Mouse (Mus musculus) heart, adult 8-10 months (tissue): ENCODE results near the gene Kcnk5. TPM values are rescaled to one million over a fixed set of nuclear protein-coding genes. Genes with fewer than 3 reads are reported as not detected.

ENCODE experiments used
- DNase-seq: peaks from one replicate; pipeline ENCODE4 v3.0.0; 2022; ENCODE audit warnings: low spot score
- total RNA-seq, 4 experiments: library from RNA; stranded (reverse); gene quantifications; 2 replicates each; pipeline ENCODE4 v1.2.4; 2022

Kcnk5 gene
- total RNA-seq, 4 experiments from 2014 or later: 0.52 to 1.3 (median 0.75) TPM

DNA sequence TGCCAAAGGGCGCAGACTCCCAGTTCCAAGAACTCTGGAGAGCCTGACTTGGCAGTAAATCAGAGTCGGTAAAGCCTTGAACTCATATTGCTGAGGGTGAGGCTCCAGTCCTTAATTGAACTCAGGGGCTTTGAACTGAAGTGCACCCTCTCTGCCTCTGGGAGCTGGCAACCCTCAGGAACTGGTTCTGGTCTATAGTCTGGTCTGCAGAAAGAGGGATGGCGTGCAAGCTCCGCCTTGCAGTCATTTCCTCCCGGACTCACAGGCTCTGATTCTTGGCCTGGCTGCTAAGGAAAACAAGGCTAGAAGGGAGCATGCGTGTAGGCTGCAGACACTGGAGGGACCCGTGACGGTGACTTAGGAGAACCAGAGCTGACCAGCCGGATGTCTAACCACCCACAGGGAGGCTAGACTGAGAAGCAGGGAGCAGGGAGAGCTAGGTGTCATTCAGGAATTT, 65.4 kb downstream of the Kcnk5 start:
- DNase-seq: peak; percentile 20

DNA sequence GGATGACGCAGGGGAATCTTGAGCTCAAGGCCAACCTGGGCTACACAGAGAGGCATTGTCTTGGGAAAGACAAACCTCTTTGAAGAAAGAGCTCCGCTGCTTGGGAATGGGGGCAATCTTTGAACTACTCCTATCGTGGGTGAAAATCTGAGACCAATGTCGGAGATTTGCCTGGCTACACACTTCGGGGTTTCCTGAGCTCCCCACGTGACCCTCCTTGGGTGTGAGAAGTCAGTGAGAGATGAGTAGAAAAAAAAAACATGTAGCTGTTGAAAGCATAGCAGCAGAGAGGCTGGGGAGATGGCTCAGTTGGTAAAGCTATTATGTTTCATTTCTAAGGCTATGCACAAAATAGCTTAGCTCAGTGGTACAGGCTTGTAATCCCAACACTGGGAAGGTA, 66.7 kb downstream of the Kcnk5 start:
- DNase-seq: no peak

DNA sequence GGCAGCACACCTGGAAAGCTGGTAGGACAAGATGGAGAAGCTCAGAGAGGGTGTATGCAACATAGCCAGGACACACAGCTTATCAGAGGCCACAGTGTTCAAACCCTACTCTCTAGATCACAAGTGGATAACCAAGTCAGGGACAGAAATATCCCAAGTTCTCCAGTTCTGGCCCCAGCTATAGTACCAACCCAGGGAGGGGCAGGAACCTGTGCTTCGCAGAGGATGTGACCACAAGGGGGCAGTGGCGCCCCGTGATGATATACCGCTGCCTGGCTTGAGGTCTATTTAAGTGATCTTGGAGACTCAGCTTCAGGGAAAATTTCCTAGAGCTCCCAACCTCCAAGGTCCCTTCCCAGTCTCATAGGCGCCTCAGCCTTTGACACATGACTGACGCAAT, 67.6 kb downstream of the Kcnk5 start:
- peak; percentile 76 for DNase-seq

DNA sequence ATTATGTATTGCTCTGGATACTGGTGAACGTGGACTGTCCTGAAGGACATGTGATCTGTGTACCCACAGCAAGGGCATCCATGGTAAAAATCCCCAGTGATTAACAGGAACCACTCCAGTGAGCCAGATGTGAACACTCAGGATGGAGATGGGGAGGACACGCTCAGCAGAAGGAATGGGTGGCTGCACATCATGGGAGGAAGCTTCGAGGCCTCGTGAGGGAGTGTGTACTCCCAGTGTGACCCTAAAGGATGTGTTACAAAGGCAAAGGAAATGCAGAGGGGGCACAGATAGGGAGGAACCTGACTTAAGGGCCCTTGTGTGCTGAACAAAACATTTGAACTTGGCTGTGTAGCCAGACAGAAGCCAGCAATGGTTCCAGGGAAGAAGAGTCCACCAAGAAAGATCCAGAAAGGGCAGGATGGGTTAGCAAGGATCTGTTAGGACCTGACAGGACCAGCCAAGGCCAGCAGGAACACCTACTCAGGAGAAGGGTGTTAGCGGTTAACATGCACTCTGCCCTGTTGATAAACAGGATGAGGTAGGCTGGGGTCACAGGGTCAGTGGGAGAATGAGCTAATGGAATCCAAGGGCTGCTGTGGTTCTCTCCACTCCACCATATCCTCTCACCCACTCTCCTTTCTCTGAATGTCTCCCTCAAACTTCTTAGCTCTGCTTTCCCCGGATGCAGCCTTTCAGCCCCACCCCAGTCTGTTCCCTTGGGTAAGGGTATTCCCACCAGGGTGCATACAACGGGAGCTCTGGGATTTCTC, 68.2 kb downstream of the Kcnk5 start:
- DNase-seq: no peak

DNA sequence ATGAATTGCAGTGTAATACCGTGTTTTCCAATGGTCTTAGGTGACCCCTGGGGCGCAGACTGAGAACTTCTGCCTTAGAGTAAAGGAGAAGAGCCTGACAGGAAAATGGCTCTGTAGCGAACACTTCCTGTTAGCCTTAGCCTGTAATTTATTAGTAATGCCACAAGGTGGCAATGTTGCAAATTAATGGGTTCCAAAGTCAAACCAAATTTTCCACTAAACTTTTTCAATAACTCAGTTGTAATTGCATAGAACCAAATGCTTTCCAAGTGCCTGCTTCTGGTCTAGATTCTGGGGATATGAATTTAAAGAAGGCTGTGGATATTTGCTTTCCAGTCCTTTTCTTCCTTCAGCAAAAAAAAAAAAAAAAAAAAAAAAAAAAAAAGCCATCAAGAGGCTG, 69.4 kb downstream of the Kcnk5 start:
- DNase-seq: no peak

DNA sequence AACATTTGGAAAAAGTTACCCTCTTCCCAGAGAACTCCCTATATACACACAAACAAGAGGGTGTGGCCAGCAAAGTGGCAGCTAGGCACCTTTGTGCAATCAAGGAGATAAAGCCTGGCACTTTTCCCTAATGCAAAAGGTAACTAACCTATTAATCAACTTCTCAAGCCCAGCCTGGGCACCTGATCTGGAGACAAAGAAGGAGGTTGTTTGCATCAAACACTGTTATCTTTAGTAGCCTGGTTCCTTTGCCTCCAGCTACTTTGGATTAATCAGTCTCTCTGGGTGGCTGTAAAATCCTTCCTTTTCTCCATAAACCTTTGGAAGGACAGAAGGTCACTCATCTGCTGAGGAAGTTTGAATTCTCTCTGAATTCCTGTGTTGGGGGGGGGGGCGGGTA, 70.7 kb downstream of the Kcnk5 start:
- no peak for DNase-seq

DNA sequence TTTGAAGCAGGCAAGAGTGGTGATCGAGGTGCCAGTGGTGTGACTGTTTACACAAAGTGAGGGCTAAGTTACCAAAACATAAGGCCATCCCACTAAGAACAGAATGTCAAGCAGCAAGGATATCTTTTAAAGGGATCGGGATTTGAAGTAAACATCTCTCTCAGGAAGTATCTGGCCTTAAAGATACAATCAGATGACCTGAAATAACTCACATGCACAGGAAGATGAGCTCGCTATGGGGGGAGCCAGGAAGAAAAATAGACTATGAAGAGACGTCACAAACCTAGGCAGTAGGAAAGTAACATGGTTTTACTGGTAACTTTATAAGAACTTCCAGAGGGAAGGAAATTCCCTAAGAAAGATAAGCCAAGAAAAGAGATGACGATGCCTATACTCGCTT, 75.3 kb downstream of the Kcnk5 start:
- no peak for DNase-seq

DNA sequence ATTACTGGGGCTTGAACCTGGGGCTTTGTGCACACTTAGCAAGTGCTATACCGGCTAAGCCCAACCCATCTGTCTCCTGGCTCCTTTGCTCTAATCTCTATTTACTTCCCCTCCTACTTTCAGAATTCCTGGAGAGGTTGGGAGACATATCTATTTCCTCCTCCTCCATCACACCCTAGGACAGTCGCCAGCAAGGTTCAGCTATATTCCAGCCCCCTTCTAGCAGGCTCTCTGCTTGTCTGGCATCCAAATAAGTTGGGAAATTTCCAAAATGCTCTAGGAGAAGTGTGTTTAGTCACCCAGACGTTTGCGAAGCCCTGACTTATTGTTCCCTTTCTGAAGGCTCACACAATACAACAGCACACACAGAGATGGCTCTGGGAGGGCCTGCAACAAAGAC, 78.4 kb downstream of the Kcnk5 start:
- no peak for DNase-seq

DNA sequence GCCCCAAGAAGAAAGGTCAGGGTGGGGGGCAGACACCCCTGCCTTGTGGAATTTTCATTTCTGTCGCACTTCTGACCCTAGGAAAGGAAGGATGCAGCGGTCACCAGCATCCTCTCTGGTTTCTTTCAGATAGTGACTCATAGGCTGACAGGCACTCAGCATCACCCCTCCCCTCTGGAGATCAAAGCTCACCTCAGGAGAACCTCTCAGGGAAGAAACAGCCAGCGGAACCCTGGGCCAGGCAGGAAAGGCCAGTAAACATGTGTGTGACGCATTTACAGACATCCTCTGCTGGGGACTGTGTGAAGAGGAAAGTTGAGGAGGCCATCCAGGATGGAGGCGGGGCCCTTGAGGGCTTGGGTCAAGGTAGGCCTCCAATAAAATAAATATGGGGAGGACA, 83.5 kb downstream of the Kcnk5 start:
- DNase-seq: no peak

DNA sequence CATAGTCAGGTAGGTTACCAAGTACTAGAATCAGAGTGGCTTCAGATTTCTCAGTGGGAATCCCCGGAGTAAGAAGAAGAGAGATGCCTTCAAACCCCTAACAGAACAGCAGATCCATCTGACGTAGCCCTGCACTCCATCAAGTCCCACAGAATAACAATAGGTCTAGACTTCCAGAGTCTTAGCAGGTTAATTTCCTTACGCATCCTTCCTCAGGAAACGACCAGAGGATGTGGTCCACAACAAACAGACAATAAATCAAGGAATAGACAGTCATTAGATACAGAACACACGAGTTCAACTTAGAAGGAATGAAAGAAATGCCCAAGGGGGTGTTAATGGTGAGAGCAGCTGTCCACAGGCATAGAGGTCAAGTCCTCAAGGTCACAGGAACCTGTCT, 86.7 kb downstream of the Kcnk5 start:
- DNase-seq: no peak

DNA sequence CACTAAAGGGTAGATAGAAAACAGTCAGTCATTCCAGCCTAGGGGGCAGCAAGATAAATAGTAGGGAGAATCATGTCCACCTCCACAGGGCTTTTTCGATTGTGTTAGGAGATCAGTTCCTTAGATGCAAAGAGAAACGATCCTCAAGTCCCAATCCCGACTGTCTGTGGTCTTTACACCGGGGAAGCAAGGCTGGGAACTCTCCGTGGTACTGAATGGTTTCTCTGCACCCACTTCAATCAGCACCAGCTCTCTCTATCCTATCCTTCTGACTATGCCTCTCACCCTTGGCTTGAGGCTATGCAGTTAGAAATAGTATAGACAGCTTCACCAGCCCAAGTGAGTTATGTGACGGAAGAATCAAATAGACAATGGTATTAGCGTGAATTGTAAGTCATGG, 88.1 kb downstream of the Kcnk5 start:
- DNase-seq: no peak

Other genes with a start within 250 kb of the Kcnk5 start
- 10 to 100 TPM in 2 of 4 experiments, 1 to 10 TPM in 2; 9.1 to 14.0 (median 11.4) TPM for gene Gng2, start 204.2 kb downstream of the Kcnk5 start, total RNA-seq
- gene Saysd1, start 43.3 kb downstream of the Kcnk5 start, total RNA-seq: 1 to 10 TPM; 2.6 to 3.2 (median 2.7) TPM
- gene Kcnk16, start 87.4 kb upstream of the Kcnk5 start, total RNA-seq: not detected
- gene Nudt13, start 112.9 kb upstream of the Kcnk5 start, total RNA-seq: 10 to 100 TPM; 35.5 to 58.5 (median 43.4) TPM
- gene Ecd, start 166.3 kb upstream of the Kcnk5 start, total RNA-seq: 10 to 100 TPM; 38.3 to 42.0 (median 39.9) TPM
- 10 to 100 TPM; 30.1 to 32.7 (median 30.5) TPM for gene Fam149b, start 166.4 kb upstream of the Kcnk5 start, total RNA-seq
- gene Dnajc9, start 207.1 kb upstream of the Kcnk5 start, total RNA-seq: 10 to 100 TPM; 10.7 to 13.7 (median 12.1) TPM
- gene Mrps16, start 211.8 kb upstream of the Kcnk5 start, total RNA-seq: 10 to 100 TPM; 75.0 to 83.1 (median 78.0) TPM